13 mouse cellular contexts compared by ENCODE assay signal in the genomic region with DNA sequence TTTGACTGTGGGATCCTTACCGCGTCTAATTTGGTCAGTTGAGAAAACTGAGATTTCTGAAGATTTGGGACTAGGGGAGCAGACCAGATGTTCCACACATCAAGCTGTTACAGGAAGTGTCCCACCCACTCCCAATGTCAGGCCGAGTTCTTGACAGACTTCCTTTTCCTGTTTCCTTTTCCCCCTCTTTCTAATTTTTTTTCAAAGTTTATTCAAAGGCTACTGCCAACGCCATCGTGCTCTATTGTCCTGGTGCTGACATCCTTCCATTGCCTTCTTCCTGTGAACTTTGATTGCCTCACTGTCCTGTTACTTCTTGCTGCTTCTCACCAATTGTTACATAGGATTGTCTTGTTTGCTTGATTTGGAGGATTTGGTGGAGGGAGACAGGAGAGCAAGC. TPM values are rescaled to one million over a fixed set of nuclear protein-coding genes. Genes with fewer than 3 reads are reported as not detected.
DNase-seq lines count a peak whose midpoint lies in the region; ATAC-seq and TF ChIP-seq lines count a peak whose summit lies in the region.
"Had no signal": no experiment of that assay in that cellular context is flagged by ENCODE, and none has a peak within 500 bp of the region (broad histone marks: within the 10 kb centered on the region; RNA-seq: fewer than 3 reads in every experiment).

No protein-coding gene starts in this region.

- 66% methylated on average over 5 of the region's 5 CpGs for WGBS in heart, embryonic 12.5 days
- WGBS in kidney, embryonic 15.5 days, result 66% methylated on average over 5 of the region's 5 CpGs
- 65% methylated on average over 5 of the region's 5 CpGs for WGBS in hindbrain, postnatal 0 days

- H3K4me3 ChIP-seq in gastrocnemius, adult 2 months, result peak overlapping the region; percentile 31; the same call in 1 of the 2 replicates
- H3K4me3 ChIP-seq in heart, embryonic 12.5 days, result no peak overlapping the region
- H3K4me3 ChIP-seq in kidney, embryonic 15.5 days (replicated peaks), result no peak overlapping the region
- no peak overlapping the region for H3K4me3 ChIP-seq in hindbrain, postnatal 0 days (ENCODE audit: low read length)
- H3K4me3 ChIP-seq: embryonic facial prominence, embryonic 10.5 days; limb, embryonic 12.5 days; midbrain, embryonic 13.5 days; neural tube, embryonic 12.5 days had no signal

- ATAC-seq in heart, embryonic 12.5 days (ENCODE audit: insufficient number of reproducible peaks, low FRiP score), result 0 out of 2 replicates have a peak, but pooled peaks have one; percentile 15
- 0 out of 2 replicates have a peak, but pooled peaks have one; percentile 12 for ATAC-seq in kidney, embryonic 15.5 days (replicated peaks; ENCODE audit: low FRiP score)
- no peak for ATAC-seq in hindbrain, postnatal 0 days
- ATAC-seq: midbrain, embryonic 13.5 days had no signal

- H3K27me3 ChIP-seq in heart, embryonic 12.5 days (replicated peaks), result no peaks in the 10 kb centered on the region
- no peaks in the 10 kb centered on the region for H3K27me3 ChIP-seq in kidney, embryonic 15.5 days
- no peaks in the 10 kb centered on the region for H3K27me3 ChIP-seq in hindbrain, postnatal 0 days (ENCODE audit: insufficient read depth, low read length)
- H3K27me3 ChIP-seq: limb, embryonic 12.5 days; midbrain, embryonic 13.5 days; neural tube, embryonic 12.5 days had no signal

- no peak for TF ChIP-seq CTCF in gastrocnemius, adult 2 months (IDR thresholded peaks at IDR 0.05)
- no peak for TF ChIP-seq CTCF in hindbrain, postnatal 0 days (IDR thresholded peaks at IDR 0.05; ENCODE audit: low read depth)

- H3K36me3 ChIP-seq in heart, embryonic 12.5 days, result no peaks in the 10 kb centered on the region
- H3K36me3 ChIP-seq in kidney, embryonic 15.5 days, result no peaks in the 10 kb centered on the region
- H3K36me3 ChIP-seq in hindbrain, postnatal 0 days (ENCODE audit: insufficient read depth, low read length), result no peaks in the 10 kb centered on the region
- H3K36me3 ChIP-seq: embryonic facial prominence, embryonic 10.5 days; limb, embryonic 12.5 days; midbrain, embryonic 13.5 days; neural tube, embryonic 12.5 days had no signal

- H3K27ac ChIP-seq in gastrocnemius, adult 2 months, result peak overlapping the region; percentile 66
- H3K27ac ChIP-seq in heart, embryonic 12.5 days (ENCODE audit: poor library complexity, severe bottlenecking), result no peak overlapping the region; the same call in 1 of the 2 replicates
- peak overlapping the region; percentile 54; the same call in 1 of the 2 replicates for H3K27ac ChIP-seq in kidney, embryonic 15.5 days
- H3K27ac ChIP-seq in hindbrain, postnatal 0 days, result no peak overlapping the region
- H3K27ac ChIP-seq: embryonic facial prominence, embryonic 10.5 days; limb, embryonic 12.5 days; midbrain, embryonic 13.5 days; neural tube, embryonic 12.5 days had no signal

- intact Hi-C loops in gastrocnemius, adult 2 months (cut with DNase I), result loop anchor here (5.0 kb wide), 1 partner anchor 48 kb away; no protein-coding TSS in a partner anchor

- no peaks in the 10 kb centered on the region for H3K9me3 ChIP-seq in heart, embryonic 12.5 days (replicated peaks)
- no peaks in the 10 kb centered on the region for H3K9me3 ChIP-seq in kidney, embryonic 15.5 days (replicated peaks)
- no peaks in the 10 kb centered on the region for H3K9me3 ChIP-seq in hindbrain, postnatal 0 days (ENCODE audit: low read length)
- H3K9me3 ChIP-seq: embryonic facial prominence, embryonic 10.5 days; limb, embryonic 12.5 days; midbrain, embryonic 13.5 days; neural tube, embryonic 12.5 days had no signal

- DNase-seq in gastrocnemius, adult 2 months, result no peak
- DNase-seq in gastrocnemius, postnatal 25 days, result no peak
- peak; percentile 18 for DNase-seq in lung, postnatal 14 days
- DNase-seq in B cell, adult 2 months, result no peak
- no peak for DNase-seq in hindbrain, postnatal 0 days (ENCODE audit: low spot score)
- DNase-seq in c-Kit-positive CD71-positive TER-119-positive erythroid progenitor cells, embryonic 14.5 days (ENCODE audit: low spot score), result no peak
- DNase-seq: layer of hippocampus, postnatal 36 days had no signal

- no peak overlapping the region for H3K4me2 ChIP-seq in heart, embryonic 12.5 days
- H3K4me2 ChIP-seq in kidney, embryonic 15.5 days, result no peak overlapping the region
- H3K4me2 ChIP-seq in hindbrain, postnatal 0 days (ENCODE audit: low read depth, low read length), result no peak overlapping the region
- H3K4me2 ChIP-seq: limb, embryonic 12.5 days; midbrain, embryonic 13.5 days; neural tube, embryonic 12.5 days had no signal

- no peaks in the 10 kb centered on the region for H3K4me1 ChIP-seq in heart, embryonic 12.5 days (replicated peaks)
- H3K4me1 ChIP-seq in kidney, embryonic 15.5 days, result no peaks in the 10 kb centered on the region
- H3K4me1 ChIP-seq in hindbrain, postnatal 0 days (ENCODE audit: insufficient read depth, low read length), result no peaks in the 10 kb centered on the region
- H3K4me1 ChIP-seq: embryonic facial prominence, embryonic 10.5 days; limb, embryonic 12.5 days; midbrain, embryonic 13.5 days; neural tube, embryonic 12.5 days had no signal

- H3K9ac ChIP-seq in heart, embryonic 12.5 days, result no peak overlapping the region
- H3K9ac ChIP-seq in kidney, embryonic 15.5 days, result no peak overlapping the region
- no peak overlapping the region for H3K9ac ChIP-seq in hindbrain, postnatal 0 days (replicated peaks; ENCODE audit: low read length)
- H3K9ac ChIP-seq: limb, embryonic 12.5 days; midbrain, embryonic 13.5 days; neural tube, embryonic 12.5 days had no signal

RNA-seq across cellular contexts. Expression of a gene that starts 16.6 kb away (rescaled TPM):
- total RNA-seq in gastrocnemius, adult 2 months (2021), result 1 to 10 TPM; 9.1 to 9.8 TPM
- 1 to 10 TPM; 8.0 to 9.0 TPM for total RNA-seq in gastrocnemius, postnatal 25 days (2021)
- 32.0 and 33.3 TPM in 2 replicates for polyA plus RNA-seq in heart, embryonic 12.5 days (2016; fragmentation: Nextera tagmentation; extraction: Ambion mirVana)
- polyA plus RNA-seq in kidney, embryonic 15.5 days (2015; fragmentation: Nextera tagmentation; extraction: Ambion mirVana), result 37.8 and 39.1 TPM in 2 replicates
- total RNA-seq in hindbrain, postnatal 0 days (2014; rRNA removed), result 18.0 and 21.6 TPM in 2 replicates
- polyA plus RNA-seq in hindbrain, postnatal 0 days (2015; fragmentation: Nextera tagmentation; extraction: Ambion mirVana), result 15.1 and 17.5 TPM in 2 replicates

Comparison
In these comparisons a context has a peak if more than half of its experiments do, and no peak if none do; other contexts are left out.
1. H3K27ac ChIP-seq: peak in gastrocnemius, adult 2 months (single experiment) and kidney, embryonic 15.5 days (single experiment); none in heart, embryonic 12.5 days (single experiment) and hindbrain, postnatal 0 days (single experiment).